Mouse (Mus musculus) midbrain, embryonic 13.5 days (tissue): ENCODE measurements at regions not wholly inside any gene's neighbourhood (a gene's known extent, or its start where the extent isn't known, plus 50 kb on each side); places are given as distances from the start of the nearest gene placed in this dataset.
A peak's percentile ranks its signal among the peaks of the same experiment; 100 is the strongest.

Experiments used
- ATAC-seq: fragments of 200-750 bp; cut with Nextera tagmentation; 2 replicates; pipeline ENCODE4 v1.8.0; 2017; ENCODE audit warnings: mild to moderate bottlenecking, moderate TSS enrichment, moderate library complexity
- H3K27ac ChIP-seq: fragments of 300-500 bp; sonication (generic); 2 replicates; pipeline ENCODE4 v1.5.1; 2015; ENCODE audit warnings: inconsistent platforms, mild to moderate bottlenecking, moderate library complexity
- H3K27me3 ChIP-seq: fragments of 300-500 bp; sonication (generic); 2 replicates; pipeline ENCODE4 v1.6.1; 2015; ENCODE audit warnings: mild to moderate bottlenecking, inconsistent platforms
- H3K36me3 ChIP-seq: fragments of 300-500 bp; sonication (generic); 2 replicates; pipeline ENCODE4 v1.6.1; 2015; ENCODE audit warnings: mild to moderate bottlenecking, inconsistent platforms
- H3K4me1 ChIP-seq: fragments of 300-500 bp; sonication (generic); replicated peaks from 2 replicates; pipeline ENCODE4 v1.6.1; 2015; ENCODE audit warnings: inconsistent platforms
- H3K4me2 ChIP-seq: fragments of 300-500 bp; sonication (generic); replicated peaks from 2 replicates; pipeline ENCODE4 v1.6.1; 2015; ENCODE audit warnings: moderate library complexity, mild to moderate bottlenecking, inconsistent platforms
- H3K4me3 ChIP-seq: fragments of 300-500 bp; sonication (generic); replicated peaks from 2 replicates; pipeline ENCODE4 v1.5.1; 2015; ENCODE audit warnings: mild to moderate bottlenecking, inconsistent platforms
- H3K9ac ChIP-seq: fragments of 300-500 bp; sonication (generic); replicated peaks from 2 replicates; pipeline ENCODE4 v1.6.1; 2015; ENCODE audit warnings: mild to moderate bottlenecking, inconsistent platforms
- H3K9me3 ChIP-seq: fragments of 300-500 bp; sonication (generic); 2 replicates; pipeline ENCODE4 v1.6.1; 2016; ENCODE audit warnings: mild to moderate bottlenecking, inconsistent platforms
- WGBS: fragments of 180-500 bp; shearing (Covaris S2); methylation state at CpG from one replicate; pipeline ENCODE4 v1.1.7; 2015; 5-methylcytosine and 5-hydroxymethylcytosine counted together

DNA sequence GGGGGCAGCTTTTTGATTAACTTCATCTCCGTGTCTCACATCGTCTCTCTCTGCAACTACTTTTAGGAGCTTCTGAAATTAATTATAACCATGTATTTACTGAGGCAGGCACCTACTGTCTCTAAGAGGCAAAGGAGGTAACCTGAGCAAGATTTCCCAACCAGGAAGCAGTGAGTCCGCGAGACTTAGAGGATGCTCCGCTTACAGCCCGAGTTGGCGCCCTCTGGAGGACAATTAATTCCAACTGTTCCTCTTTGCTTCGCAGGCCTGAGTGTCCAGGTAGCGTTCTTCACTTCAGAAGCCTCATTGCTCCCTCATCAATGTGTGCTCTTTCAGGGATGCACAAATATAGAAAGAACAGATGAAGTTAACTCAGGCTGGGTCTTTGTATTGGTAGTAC, 296.7 kb downstream of the 1500009L16Rik start:
- H3K4me2 ChIP-seq: no peak overlapping the region
- WGBS: 23% methylated on average over 9 of the region's 9 CpGs

DNA sequence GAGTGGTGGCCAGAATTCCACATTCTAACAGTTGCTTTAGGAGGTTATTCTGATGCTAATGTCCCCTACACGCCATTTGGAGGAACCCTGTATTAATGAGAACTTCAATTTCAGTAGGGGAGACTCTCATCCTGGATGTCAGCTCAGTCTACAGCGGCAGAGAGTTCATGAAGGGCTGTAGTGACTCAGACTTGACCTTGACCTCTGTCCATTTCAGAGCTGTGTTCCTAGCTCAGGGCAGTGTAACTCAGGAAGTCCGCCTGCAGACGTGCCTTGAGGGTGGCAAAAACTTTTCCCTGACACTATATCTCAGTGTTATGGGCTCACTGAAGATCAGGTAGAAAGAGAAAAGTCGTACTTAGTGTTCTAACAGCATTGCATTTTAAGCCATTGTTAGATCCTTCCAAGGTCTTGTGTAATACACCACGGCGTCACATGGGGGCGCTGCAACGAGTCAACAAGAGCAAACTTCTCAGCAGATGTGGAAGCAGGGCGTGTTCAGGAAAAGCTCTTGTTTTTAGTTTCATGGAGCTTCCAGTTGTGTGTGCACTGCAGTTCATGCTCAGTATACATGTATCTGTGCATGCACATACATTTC, 297.5 kb downstream of the 1500009L16Rik start:
- Histone ChIP-seq H3K27me3 (no peaks in the 10 kb centered on the region), H3K36me3 (no peaks in the 10 kb centered on the region), H3K9me3 (no peaks in the 10 kb centered on the region), H3K4me3 (no peak overlapping the region), H3K4me2 (no peak overlapping the region), H3K4me1 (0 out of 2 replicates have a peak, but pooled peaks cover 4% of the 10 kb centered on the region), H3K27ac (no peak overlapping the region), H3K9ac (no peak overlapping the region)
- no peak for ATAC-seq
- WGBS: 51% methylated on average over 10 of the region's 10 CpGs

More for the DNA sequence above, 296.7 kb downstream of the 1500009L16Rik start:
- H3K36me3 ChIP-seq: no peaks in the 10 kb centered on the region
- no peaks in the 10 kb centered on the region for H3K9me3 ChIP-seq
- no peak overlapping the region for H3K27ac ChIP-seq
- no peak overlapping the region for H3K9ac ChIP-seq
- peak; percentile 56; the same call in 1 of the 2 replicates for ATAC-seq
- H3K4me1 ChIP-seq: no peaks in the 10 kb centered on the region
- H3K4me3 ChIP-seq: no peak overlapping the region
- H3K27me3 ChIP-seq: no peaks in the 10 kb centered on the region

DNA sequence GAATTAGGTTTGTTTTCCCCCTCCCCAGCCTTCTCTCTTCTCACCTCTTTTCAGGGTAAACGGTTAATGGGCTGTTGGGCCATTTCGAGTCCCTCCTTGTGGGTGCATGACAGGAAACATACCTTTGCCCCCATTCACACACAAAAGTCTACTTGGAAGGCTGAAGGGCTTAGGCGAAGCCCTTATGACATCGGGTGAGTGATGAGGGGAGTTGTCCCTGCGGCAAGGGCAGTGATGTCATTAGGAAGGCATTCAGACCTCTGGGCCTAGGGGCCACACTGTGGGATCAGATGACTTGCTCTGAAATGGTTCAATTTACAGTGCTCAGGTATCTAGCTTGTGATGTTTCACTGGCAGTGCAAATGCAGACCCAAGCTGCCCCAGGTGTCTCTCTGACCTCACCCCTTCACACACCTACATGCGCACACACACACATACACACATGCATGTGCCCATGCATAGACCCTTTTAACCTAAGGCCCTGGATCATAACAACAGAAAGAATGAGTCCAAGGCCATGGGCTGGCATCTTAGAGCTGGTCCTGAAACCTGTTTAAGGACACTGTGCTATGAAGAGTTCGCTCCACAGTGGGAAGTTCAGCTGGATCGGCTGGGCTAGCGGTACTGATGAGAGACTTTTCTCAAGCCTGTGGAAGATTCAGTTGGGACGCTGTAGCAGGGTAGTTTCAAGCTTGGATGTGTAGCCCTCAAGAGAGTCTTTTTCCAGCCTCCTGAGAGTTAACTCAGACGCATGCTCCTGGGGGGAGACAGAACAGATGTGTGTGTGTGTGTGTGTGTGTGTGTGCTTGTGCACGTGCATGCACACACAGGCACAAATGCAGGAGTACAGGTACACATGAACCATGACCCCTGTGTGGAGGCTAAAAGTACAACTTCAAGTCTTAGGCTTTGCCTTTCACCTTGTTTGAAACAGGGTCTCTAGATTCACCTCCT, 298.8 kb downstream of the 1500009L16Rik start:
- H3K4me1 ChIP-seq: 0 out of 2 replicates have a peak, but pooled peaks cover 5% of the 10 kb centered on the region
- H3K27ac ChIP-seq: no peak overlapping the region
- H3K36me3 ChIP-seq: no peaks in the 10 kb centered on the region
- ATAC-seq: no peak
- H3K9ac ChIP-seq: no peak overlapping the region
- no peaks in the 10 kb centered on the region for H3K27me3 ChIP-seq
- WGBS: 90% methylated on average over 12 of the region's 12 CpGs
- no peaks in the 10 kb centered on the region for H3K9me3 ChIP-seq
- H3K4me2 ChIP-seq: no peak overlapping the region
- H3K4me3 ChIP-seq: no peak overlapping the region

DNA sequence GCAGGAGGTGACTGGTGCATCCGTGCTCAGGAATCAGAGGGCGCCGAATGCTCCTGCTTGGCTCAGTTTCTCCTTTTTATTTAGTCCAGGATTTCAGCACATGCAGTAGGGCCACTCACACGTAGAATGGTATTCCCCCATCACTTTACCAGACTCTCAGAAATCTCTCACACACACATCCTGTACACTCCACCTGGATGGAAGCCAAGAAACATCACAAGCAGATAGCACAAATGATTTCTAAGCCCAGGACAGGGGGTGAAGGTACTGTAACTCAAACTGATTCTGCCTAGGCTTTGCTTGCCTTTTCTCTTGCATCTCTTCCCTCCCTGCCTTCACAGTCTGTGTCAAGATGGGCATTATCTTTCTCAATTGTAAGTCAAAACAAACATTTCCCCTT, 301.6 kb downstream of the 1500009L16Rik start:
- H3K9me3 ChIP-seq: 0 out of 2 replicates have a peak, but pooled peaks cover 6% of the 10 kb centered on the region
- H3K36me3 ChIP-seq: no peaks in the 10 kb centered on the region
- 0 out of 2 replicates have a peak, but pooled peaks cover 5% of the 10 kb centered on the region for H3K4me1 ChIP-seq
- no peak overlapping the region for H3K4me3 ChIP-seq
- WGBS: 84% methylated on average over 4 of the region's 4 CpGs
- ATAC-seq: no peak
- no peak overlapping the region for H3K9ac ChIP-seq
- no peak overlapping the region for H3K27ac ChIP-seq
- no peaks in the 10 kb centered on the region for H3K27me3 ChIP-seq
- no peak overlapping the region for H3K4me2 ChIP-seq

DNA sequence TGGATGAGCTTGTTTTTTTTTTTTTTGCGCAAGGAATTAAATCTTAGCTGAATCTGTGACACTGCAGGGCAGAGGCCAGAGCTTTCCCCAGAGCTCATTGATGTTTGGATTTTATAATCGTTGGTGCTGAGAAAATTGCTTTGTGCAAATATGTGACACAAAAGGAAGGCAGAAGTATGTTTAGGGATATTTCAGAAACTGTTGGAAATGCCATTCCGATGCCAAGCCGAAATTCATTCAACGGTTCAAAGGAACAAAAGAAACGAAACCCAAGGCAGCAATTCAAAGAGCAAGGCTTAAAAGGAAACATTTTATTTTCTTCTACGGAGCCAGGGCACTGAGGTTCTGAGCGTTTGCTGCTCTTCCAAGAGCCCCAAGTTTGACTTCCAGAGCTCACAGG, 302.2 kb downstream of the 1500009L16Rik start:
- Histone ChIP-seq H3K9me3 (0 out of 2 replicates have a peak, but pooled peaks cover 6% of the 10 kb centered on the region), H3K9ac (no peak overlapping the region), H3K27ac (no peak overlapping the region), H3K27me3 (no peaks in the 10 kb centered on the region), H3K4me3 (no peak overlapping the region), H3K4me1 (0 out of 2 replicates have a peak, but pooled peaks cover 5% of the 10 kb centered on the region), H3K4me2 (no peak overlapping the region), H3K36me3 (no peaks in the 10 kb centered on the region)
- WGBS: 44% methylated on average over 8 of the region's 8 CpGs
- no peak for ATAC-seq

DNA sequence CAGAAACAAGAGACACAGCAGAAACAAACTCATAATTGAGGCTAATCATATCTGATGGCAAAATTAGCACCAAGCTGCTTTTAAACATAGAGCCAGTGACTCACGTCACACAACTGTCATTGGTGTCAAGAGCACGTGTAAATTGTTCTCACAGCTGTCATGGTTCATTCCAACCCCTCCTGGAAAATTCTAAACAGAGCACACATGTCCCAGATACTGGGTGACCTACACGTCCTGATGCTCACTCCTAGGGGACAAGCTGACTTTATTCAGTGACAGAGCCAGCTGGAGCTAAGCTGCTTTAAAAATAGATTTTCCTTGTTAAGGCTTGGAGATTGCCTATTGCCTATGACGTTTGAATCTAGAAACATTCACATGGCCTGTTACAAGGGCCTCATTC, 304.1 kb downstream of the 1500009L16Rik start:
- ATAC-seq: no peak
- WGBS: 61% methylated on average over 4 of the region's 4 CpGs
- H3K4me1 ChIP-seq: 0 out of 2 replicates have a peak, but pooled peaks cover 5% of the 10 kb centered on the region

DNA sequence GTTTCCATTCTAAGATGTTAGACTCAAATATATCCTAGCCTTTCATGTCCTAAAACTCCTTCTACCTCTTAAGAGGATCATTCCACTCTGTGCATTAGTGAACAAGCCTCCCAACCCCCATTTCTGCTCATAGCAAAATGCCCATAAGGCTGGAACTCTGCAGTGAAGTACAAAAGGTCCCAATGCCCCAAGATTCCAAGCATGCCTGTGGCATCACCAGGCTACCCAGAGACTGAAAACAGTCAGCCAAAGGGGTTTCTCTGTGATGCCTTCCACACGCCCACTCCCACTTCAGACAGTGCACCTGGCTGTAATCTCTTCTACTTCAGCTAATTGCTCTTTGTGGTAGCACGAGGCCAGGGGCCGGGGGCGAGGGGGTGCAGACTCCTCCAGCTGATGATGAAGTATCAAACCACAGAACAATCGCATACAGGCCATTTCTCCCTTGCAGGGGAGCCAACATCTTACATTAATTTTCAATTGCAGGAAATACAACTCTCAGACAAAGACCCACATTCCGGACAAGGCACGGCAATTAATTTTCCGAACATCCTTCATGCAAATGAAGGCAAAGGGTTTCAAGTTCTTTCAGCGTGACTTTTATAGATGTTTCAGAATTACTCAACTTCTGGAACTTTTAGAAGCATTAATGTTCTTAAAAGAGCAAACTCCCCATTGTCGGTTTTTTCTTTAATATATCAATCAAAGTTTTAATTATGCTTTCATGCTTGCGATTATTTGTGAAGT, 313.6 kb downstream of the 1500009L16Rik start:
- no peak overlapping the region for H3K4me2 ChIP-seq
- ATAC-seq: no peak
- no peaks in the 10 kb centered on the region for H3K36me3 ChIP-seq
- H3K9me3 ChIP-seq: no peaks in the 10 kb centered on the region
- no peaks in the 10 kb centered on the region; the same call in 1 of the 2 replicates for H3K4me1 ChIP-seq
- no peak overlapping the region for H3K4me3 ChIP-seq
- H3K9ac ChIP-seq: no peak overlapping the region
- H3K27me3 ChIP-seq: no peaks in the 10 kb centered on the region
- no peak overlapping the region for H3K27ac ChIP-seq
- 70% methylated on average over 11 of the region's 11 CpGs for WGBS

More for the DNA sequence above, 304.1 kb downstream of the 1500009L16Rik start:
- no peak overlapping the region for H3K4me3 ChIP-seq
- H3K9ac ChIP-seq: no peak overlapping the region
- H3K27me3 ChIP-seq: no peaks in the 10 kb centered on the region
- H3K36me3 ChIP-seq: no peaks in the 10 kb centered on the region
- H3K27ac ChIP-seq: no peak overlapping the region
- H3K4me2 ChIP-seq: no peak overlapping the region
- 0 out of 2 replicates have a peak, but pooled peaks cover 6% of the 10 kb centered on the region for H3K9me3 ChIP-seq

DNA sequence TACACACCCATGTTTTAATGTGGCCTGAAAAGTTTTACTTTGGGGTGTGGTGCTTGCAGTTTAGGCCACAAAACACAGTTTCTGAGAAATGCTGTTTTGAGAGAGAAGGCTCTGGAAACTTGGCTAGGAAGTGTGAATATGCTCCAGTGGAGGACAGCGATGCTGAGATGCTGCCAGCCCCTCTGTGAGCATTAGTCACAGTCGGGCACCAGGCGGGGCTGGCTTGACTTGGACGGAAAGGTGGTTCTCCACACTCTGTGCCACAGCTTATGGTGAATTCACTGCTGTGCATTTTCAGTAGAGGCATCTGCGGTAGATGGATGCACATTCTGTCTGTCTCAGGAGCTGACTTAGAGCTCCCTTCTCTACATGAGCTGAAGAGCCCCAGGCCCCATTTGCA, 326.0 kb downstream of the 1500009L16Rik start:
- Histone ChIP-seq H3K4me3 (no peak overlapping the region), H3K36me3 (no peaks in the 10 kb centered on the region), H3K27ac (no peak overlapping the region), H3K4me1 (no peaks in the 10 kb centered on the region), H3K4me2 (no peak overlapping the region), H3K27me3 (no peaks in the 10 kb centered on the region), H3K9ac (no peak overlapping the region), H3K9me3 (no peaks in the 10 kb centered on the region)
- ATAC-seq: no peak
- WGBS: 86% methylated on average over 5 of the region's 5 CpGs

DNA sequence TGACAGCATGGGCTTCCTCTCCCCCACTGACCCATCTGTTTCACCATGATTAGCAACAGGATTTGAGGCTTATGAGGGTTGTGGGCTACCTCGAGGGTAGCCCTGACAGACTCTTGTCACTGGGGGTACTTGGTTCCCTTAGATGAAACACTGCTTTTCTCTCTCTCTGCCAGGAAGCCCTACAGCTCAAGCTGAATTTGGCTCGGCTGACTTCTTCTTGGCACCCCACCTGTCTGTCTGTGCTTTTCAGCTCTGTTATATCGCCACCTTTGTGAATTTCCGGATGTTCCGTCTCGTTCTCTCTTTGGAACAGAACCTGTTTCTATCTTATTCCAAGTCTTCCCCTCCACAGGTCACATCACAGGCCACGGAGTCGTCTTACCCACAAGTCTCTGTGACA, 330.0 kb downstream of the 1500009L16Rik start:
- Histone ChIP-seq H3K9ac (no peak overlapping the region), H3K36me3 (no peaks in the 10 kb centered on the region), H3K4me3 (no peak overlapping the region), H3K4me1 (0 out of 2 replicates have a peak, but pooled peaks cover 8% of the 10 kb centered on the region), H3K27me3 (no peaks in the 10 kb centered on the region), H3K27ac (no peak overlapping the region), H3K4me2 (no peak overlapping the region), H3K9me3 (no peaks in the 10 kb centered on the region)
- 89% methylated on average over 8 of the region's 8 CpGs for WGBS
- ATAC-seq: no peak

DNA sequence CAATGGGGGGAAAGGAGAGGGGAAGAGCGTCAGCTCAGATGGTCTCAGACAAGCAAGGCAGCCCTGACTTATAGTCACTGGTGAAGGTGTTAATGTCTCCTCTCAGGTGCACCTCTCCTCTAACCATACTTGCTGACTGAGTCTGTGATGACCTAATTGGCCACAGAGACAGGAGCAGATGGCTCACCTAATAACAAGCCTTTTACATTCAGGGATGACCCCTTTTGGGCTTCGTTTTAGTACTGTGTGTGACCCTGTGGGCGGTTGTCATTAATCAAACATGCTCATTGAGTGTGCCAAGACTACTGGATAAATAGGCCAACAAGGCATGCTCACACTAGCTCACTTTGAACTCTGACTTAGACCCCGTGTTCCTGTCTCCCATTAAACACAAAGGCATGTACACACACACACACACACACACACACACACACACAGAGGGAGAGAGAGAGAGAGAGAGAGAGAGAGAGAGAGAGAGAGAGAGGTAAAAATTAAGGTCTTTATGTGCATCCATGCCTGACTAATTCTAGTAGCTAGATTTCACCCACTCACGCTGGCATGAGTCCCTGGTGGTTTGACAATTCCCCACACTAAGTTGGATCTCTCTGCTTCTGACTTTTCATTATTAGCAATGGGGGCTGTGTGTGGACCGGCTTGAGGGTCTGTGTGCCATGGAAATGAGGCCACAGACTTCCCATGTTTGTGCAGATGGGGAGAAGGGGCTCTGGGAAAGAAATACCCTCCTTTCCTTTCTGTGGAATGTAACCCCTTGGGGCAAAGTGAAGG, 332.1 kb downstream of the 1500009L16Rik start:
- Histone ChIP-seq H3K9ac (no peak overlapping the region), H3K4me1 (peaks cover 15% of the 10 kb centered on the region), H3K4me3 (no peak overlapping the region), H3K36me3 (no peaks in the 10 kb centered on the region), H3K9me3 (no peaks in the 10 kb centered on the region), H3K27me3 (no peaks in the 10 kb centered on the region), H3K4me2 (no peak overlapping the region), H3K27ac (no peak overlapping the region)
- ATAC-seq: no peak
- WGBS: 77% methylated on average over 6 of the region's 6 CpGs

DNA sequence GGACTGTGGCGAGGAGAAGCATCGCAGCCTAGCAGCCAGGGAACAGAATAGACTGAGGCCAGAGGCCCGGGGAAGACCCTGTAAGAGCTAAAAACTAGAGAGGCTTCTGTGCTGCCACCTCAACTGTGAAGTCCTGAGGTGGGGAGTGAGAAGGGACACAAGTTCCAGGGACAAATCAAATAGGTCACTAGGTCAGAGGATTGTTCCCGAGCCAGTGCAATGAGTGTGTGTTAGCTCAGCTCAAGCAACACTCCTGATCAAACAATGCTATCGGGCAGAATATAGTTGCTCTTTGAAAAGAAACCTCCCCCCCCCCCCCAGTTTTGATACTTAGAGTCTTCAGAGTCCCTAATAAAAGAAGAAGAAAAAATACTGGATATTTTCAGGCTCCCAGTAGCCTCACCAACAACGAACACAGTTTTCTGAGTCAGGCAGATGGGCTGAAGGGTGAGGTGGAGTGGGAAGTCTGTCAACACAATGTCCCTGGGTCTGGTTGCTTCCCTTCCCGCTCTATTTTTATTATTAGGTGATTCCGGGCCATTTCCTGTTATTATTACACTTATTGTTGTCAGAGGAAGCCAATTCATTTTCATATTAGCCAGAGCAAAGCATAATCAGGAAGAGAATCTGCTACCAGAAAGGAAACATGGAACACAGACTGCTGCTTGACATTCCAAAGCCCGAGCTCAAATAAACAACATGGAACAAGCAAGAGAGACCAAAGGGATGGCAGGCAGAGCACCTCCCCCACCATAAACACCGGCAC, 332.9 kb downstream of the 1500009L16Rik start:
- Histone ChIP-seq H3K27me3 (no peaks in the 10 kb centered on the region), H3K27ac (no peak overlapping the region), H3K9ac (no peak overlapping the region), H3K4me3 (no peak overlapping the region), H3K36me3 (no peaks in the 10 kb centered on the region), H3K4me1 (peaks cover 23% of the 10 kb centered on the region), H3K4me2 (no peak overlapping the region), H3K9me3 (no peaks in the 10 kb centered on the region)
- 72% methylated on average over 10 of the region's 10 CpGs for WGBS
- ATAC-seq: no peak
